13 mouse cellular contexts compared by ENCODE assay signal in genomic region chr2:33439471-33439881, GRCm38 (mm10). TPM values are rescaled to one million over a fixed set of nuclear protein-coding genes. Genes with fewer than 3 reads are reported as not detected.
DNase-seq lines count a peak whose midpoint lies in the region; ATAC-seq lines count a peak whose summit lies in the region.
"Had no signal": no experiment of that assay in that cellular context is flagged by ENCODE, and none has a peak within 500 bp of the region (broad histone marks: within the 10 kb centered on the region; RNA-seq: fewer than 3 reads in every experiment).

No protein-coding gene starts in this region.

- H3K27me3 ChIP-seq in hindbrain, embryonic 10.5 days (ENCODE audit: insufficient read depth, poor library complexity, severe bottlenecking): peaks cover 20% of the 10 kb centered on the region; the same call in 1 of the 2 replicates
- no peaks in the 10 kb centered on the region; the same call in 1 of the 2 replicates for H3K27me3 ChIP-seq in hindbrain, embryonic 16.5 days (replicated peaks; ENCODE audit: control insufficient read depth, insufficient read depth, low read length)
- no peaks in the 10 kb centered on the region for H3K27me3 ChIP-seq in neural tube, embryonic 12.5 days (replicated peaks)
- H3K27me3 ChIP-seq in embryonic facial prominence, embryonic 11.5 days (ENCODE audit: control insufficient read depth, insufficient read depth, low read length): no peaks in the 10 kb centered on the region
- H3K27me3 ChIP-seq in liver, embryonic 12.5 days (replicated peaks): peaks cover 44% of the 10 kb centered on the region
- H3K27me3 ChIP-seq: heart, embryonic 12.5 days; lung, embryonic 15.5 days had no signal

- H3K9ac ChIP-seq in hindbrain, embryonic 16.5 days (ENCODE audit: low read depth, low read length): no peak overlapping the region
- H3K9ac ChIP-seq in neural tube, embryonic 12.5 days: no peak overlapping the region
- H3K9ac ChIP-seq in embryonic facial prominence, embryonic 11.5 days (replicated peaks; ENCODE audit: low read length): 0 out of 2 replicates have a peak overlapping the region, but pooled peaks have one; percentile 18
- H3K9ac ChIP-seq in liver, embryonic 12.5 days: no peak overlapping the region
- H3K9ac ChIP-seq: heart, embryonic 12.5 days; limb, embryonic 12.5 days; lung, embryonic 15.5 days had no signal

- H3K27ac ChIP-seq in hindbrain, embryonic 10.5 days: peak overlapping the region; percentile 80
- no peak overlapping the region for H3K27ac ChIP-seq in hindbrain, embryonic 16.5 days (ENCODE audit: low read depth, low read length)
- no peak overlapping the region for H3K27ac ChIP-seq in neural tube, embryonic 12.5 days
- no peak overlapping the region for H3K27ac ChIP-seq in embryonic facial prominence, embryonic 11.5 days (replicated peaks; ENCODE audit: low read depth, low read length)
- H3K27ac ChIP-seq in liver, embryonic 12.5 days: no peak overlapping the region
- H3K27ac ChIP-seq: limb, embryonic 12.5 days; lung, embryonic 15.5 days had no signal

- 2% methylated on average over 8 of the region's 8 CpGs for WGBS in hindbrain, embryonic 10.5 days
- WGBS in hindbrain, embryonic 16.5 days: 9% methylated on average over 8 of the region's 8 CpGs
- 8% methylated on average over 8 of the region's 8 CpGs for WGBS in neural tube, embryonic 12.5 days
- WGBS in embryonic facial prominence, embryonic 11.5 days: 8% methylated on average over 8 of the region's 8 CpGs
- 21% methylated on average over 8 of the region's 8 CpGs for WGBS in liver, embryonic 12.5 days (ENCODE audit: insufficient replicate concordance)

- no peak for ATAC-seq in hindbrain, embryonic 16.5 days
- no peak for ATAC-seq in neural tube, embryonic 12.5 days (ENCODE audit: low FRiP score, low read depth)
- no peak for ATAC-seq in embryonic facial prominence, embryonic 11.5 days (replicated peaks; ENCODE audit: insufficient number of reproducible peaks, low FRiP score, low TSS enrichment, low read depth)
- ATAC-seq in liver, embryonic 12.5 days: no peak

- H3K4me3 ChIP-seq in hindbrain, embryonic 10.5 days: peak overlapping the region; percentile 22
- no peak overlapping the region for H3K4me3 ChIP-seq in hindbrain, embryonic 16.5 days (ENCODE audit: low read length)
- no peak overlapping the region for H3K4me3 ChIP-seq in neural tube, embryonic 12.5 days
- H3K4me3 ChIP-seq in embryonic facial prominence, embryonic 11.5 days (ENCODE audit: low read depth, low read length): no peak overlapping the region
- H3K4me3 ChIP-seq in liver, embryonic 12.5 days: no peak overlapping the region
- H3K4me3 ChIP-seq: heart, embryonic 12.5 days; limb, embryonic 12.5 days; lung, embryonic 15.5 days had no signal

- no peak overlapping the region for H3K4me2 ChIP-seq in hindbrain, embryonic 16.5 days (ENCODE audit: low read length)
- H3K4me2 ChIP-seq in neural tube, embryonic 12.5 days (replicated peaks): peak overlapping the region; percentile 27; the same call in 1 of the 2 replicates
- no peak overlapping the region for H3K4me2 ChIP-seq in embryonic facial prominence, embryonic 11.5 days (ENCODE audit: low read depth, low read length)
- no peak overlapping the region for H3K4me2 ChIP-seq in liver, embryonic 12.5 days
- H3K4me2 ChIP-seq: heart, embryonic 12.5 days; limb, embryonic 12.5 days; lung, embryonic 15.5 days had no signal

- H3K4me1 ChIP-seq in hindbrain, embryonic 10.5 days (replicated peaks): peaks cover 65% of the 10 kb centered on the region
- H3K4me1 ChIP-seq in hindbrain, embryonic 16.5 days (ENCODE audit: control insufficient read depth, insufficient read depth, low read depth, low read length): peaks cover 27% of the 10 kb centered on the region
- peaks cover 38% of the 10 kb centered on the region for H3K4me1 ChIP-seq in neural tube, embryonic 12.5 days
- peaks cover 5% of the 10 kb centered on the region for H3K4me1 ChIP-seq in embryonic facial prominence, embryonic 11.5 days (ENCODE audit: control insufficient read depth, insufficient read depth, low read length)
- H3K4me1 ChIP-seq in liver, embryonic 12.5 days: peaks cover 14% of the 10 kb centered on the region

- peak; percentile 46 for DNase-seq in hindbrain, embryonic 10.5 days (ENCODE audit: low spot score)
- no peak for DNase-seq in neural tube, embryonic 10.5 days (ENCODE audit: extremely low spot score, low spot score)
- no peak for DNase-seq in embryonic facial prominence, embryonic 11.5 days (ENCODE audit: low spot score)
- DNase-seq in lung, postnatal 25 days (ENCODE audit: low spot score): no peak
- DNase-seq in lung, postnatal 10 days: no peak
- DNase-seq: retina, postnatal 1 day had no signal

- H3K9me3 ChIP-seq in hindbrain, embryonic 10.5 days: no peaks in the 10 kb centered on the region
- no peaks in the 10 kb centered on the region for H3K9me3 ChIP-seq in hindbrain, embryonic 16.5 days (ENCODE audit: control insufficient read depth, low read length)
- H3K9me3 ChIP-seq in neural tube, embryonic 12.5 days: no peaks in the 10 kb centered on the region
- no peaks in the 10 kb centered on the region for H3K9me3 ChIP-seq in embryonic facial prominence, embryonic 11.5 days (replicated peaks; ENCODE audit: control insufficient read depth, low read length)
- H3K9me3 ChIP-seq in liver, embryonic 12.5 days (replicated peaks): no peaks in the 10 kb centered on the region
- H3K9me3 ChIP-seq: G1E; heart, embryonic 12.5 days; limb, embryonic 12.5 days; lung, embryonic 15.5 days had no signal

- no peaks in the 10 kb centered on the region for H3K36me3 ChIP-seq in hindbrain, embryonic 10.5 days
- no peaks in the 10 kb centered on the region for H3K36me3 ChIP-seq in hindbrain, embryonic 16.5 days (ENCODE audit: control insufficient read depth, insufficient read depth, low read length)
- H3K36me3 ChIP-seq in neural tube, embryonic 12.5 days: no peaks in the 10 kb centered on the region
- no peaks in the 10 kb centered on the region for H3K36me3 ChIP-seq in embryonic facial prominence, embryonic 11.5 days (replicated peaks; ENCODE audit: control insufficient read depth, insufficient read depth, low read depth, low read length)
- no peaks in the 10 kb centered on the region for H3K36me3 ChIP-seq in liver, embryonic 12.5 days
- H3K36me3 ChIP-seq: G1E; heart, embryonic 12.5 days; limb, embryonic 12.5 days; lung, embryonic 15.5 days had no signal

RNA-seq across cellular contexts. Expression of gene Zbtb34, which starts 8.4 kb away (rescaled TPM):
- polyA plus RNA-seq in hindbrain, embryonic 10.5 days (2016; fragmentation: Nextera tagmentation; extraction: Ambion mirVana): 7.2 and 8.2 TPM in 2 replicates
- polyA plus RNA-seq in hindbrain, embryonic 16.5 days (2015; fragmentation: Nextera tagmentation; extraction: Ambion mirVana): 5.3 and 7.8 TPM in 2 replicates
- 8.4 and 10.7 TPM in 2 replicates for polyA plus RNA-seq in neural tube, embryonic 12.5 days (2016; fragmentation: Nextera tagmentation; extraction: Ambion mirVana)
- polyA plus RNA-seq in embryonic facial prominence, embryonic 11.5 days (2014; fragmentation: Nextera tagmentation; extraction: Ambion mirVana): 7.2 and 7.6 TPM in 2 replicates
- 3.6 and 3.7 TPM in 2 replicates for polyA plus RNA-seq in liver, embryonic 12.5 days (2016; fragmentation: Nextera tagmentation; extraction: Ambion mirVana)

RNA-seq across cellular contexts. Expression of gene Zbtb43, which starts 28.9 kb away (rescaled TPM):
- polyA plus RNA-seq in hindbrain, embryonic 10.5 days (2016; fragmentation: Nextera tagmentation; extraction: Ambion mirVana): 19.0 and 22.7 TPM in 2 replicates
- 20.7 and 21.7 TPM in 2 replicates for polyA plus RNA-seq in hindbrain, embryonic 16.5 days (2015; fragmentation: Nextera tagmentation; extraction: Ambion mirVana)
- 23.0 and 23.5 TPM in 2 replicates for polyA plus RNA-seq in neural tube, embryonic 12.5 days (2016; fragmentation: Nextera tagmentation; extraction: Ambion mirVana)
- 23.7 and 25.5 TPM in 2 replicates for polyA plus RNA-seq in embryonic facial prominence, embryonic 11.5 days (2014; fragmentation: Nextera tagmentation; extraction: Ambion mirVana)
- polyA plus RNA-seq in liver, embryonic 12.5 days (2016; fragmentation: Nextera tagmentation; extraction: Ambion mirVana): 8.4 TPM in 2 replicates
